Mouse (Mus musculus): ENCODE results near the gene Snapc3. TPM values are rescaled to one million over a fixed set of nuclear protein-coding genes. Genes with fewer than 3 reads are reported as not detected.
"Not testable (repeated sequence)": the region's sequence is repeated elsewhere in the genome, so short reads cannot be mapped to it uniquely, and the experiment has no call there.

Snapc3 gene
- total and polyA plus RNA-seq, 2 experiments from 2014 or later, result 42.3 to 56.6 TPM

- ATAC-seq, result no peak
- no peak for DNase-seq
- H3K4me2 ChIP-seq (ENCODE audit: low read depth), result no peak overlapping the region
- H3K9ac ChIP-seq, result no peak overlapping the region
- no peak overlapping the region for H3K27ac ChIP-seq (ENCODE audit: low read depth, low read length)
- 67% methylated on average over 2 of the region's 2 CpGs for WGBS
- H3K4me3 ChIP-seq (ENCODE audit: low read depth, low read length), result no peak overlapping the region
- H3K27me3 ChIP-seq (ENCODE audit: insufficient read depth, low read length), result no peaks in the 10 kb centered on the region
- no peaks in the 10 kb centered on the region for H3K36me3 ChIP-seq (ENCODE audit: insufficient read depth)
- H3K9me3 ChIP-seq (ENCODE audit: low read length), result no peaks in the 10 kb centered on the region
- TF ChIP-seq CTCF (IDR thresholded peaks at IDR 0.05; ENCODE audit: low read depth), result no peak
- H3K4me1 ChIP-seq (ENCODE audit: insufficient read depth), result no peaks in the 10 kb centered on the region
These were observed 95.1 kb downstream of the Snapc3 start for GRCm38 (mm10) chr4:83512644-83513043.

- WGBS, result 89% methylated on average over 1 of the region's 1 CpGs
- TF ChIP-seq CTCF (IDR thresholded peaks at IDR 0.05; ENCODE audit: low read depth), result no peak
- H3K4me1 ChIP-seq (ENCODE audit: insufficient read depth), result no peaks in the 10 kb centered on the region
- H3K4me2 ChIP-seq (ENCODE audit: low read depth), result no peak overlapping the region
- H3K9ac ChIP-seq, result no peak overlapping the region
- ATAC-seq (no peak), DNase-seq (no peak)
- H3K36me3 ChIP-seq (ENCODE audit: insufficient read depth), result no peaks in the 10 kb centered on the region
- H3K4me3 ChIP-seq (ENCODE audit: low read depth, low read length), result no peak overlapping the region
- H3K27ac ChIP-seq (ENCODE audit: low read depth, low read length), result no peak overlapping the region
- H3K27me3 ChIP-seq (ENCODE audit: insufficient read depth, low read length), result no peaks in the 10 kb centered on the region
- H3K9me3 ChIP-seq (ENCODE audit: low read length), result no peaks in the 10 kb centered on the region
These were observed 96.7 kb downstream of the Snapc3 start for GRCm38 (mm10) chr4:83514183-83514582.

- no peak overlapping the region for H3K4me3 ChIP-seq (ENCODE audit: low read depth, low read length)
- DNase-seq (peak; percentile 31), ATAC-seq (peak; percentile 32; the same call in 1 of the 2 replicates)
- no peak overlapping the region for H3K27ac ChIP-seq (ENCODE audit: low read depth, low read length)
- H3K9me3 ChIP-seq (ENCODE audit: low read length), result no peaks in the 10 kb centered on the region
- H3K9ac ChIP-seq, result no peak overlapping the region
- H3K27me3 ChIP-seq (ENCODE audit: insufficient read depth, low read length), result no peaks in the 10 kb centered on the region
- H3K36me3 ChIP-seq (ENCODE audit: insufficient read depth), result no peaks in the 10 kb centered on the region
- TF ChIP-seq CTCF (IDR thresholded peaks at IDR 0.05; ENCODE audit: low read depth), result peak; percentile 68
- 85% methylated on average over 10 of the region's 10 CpGs for WGBS
- no peak overlapping the region for H3K4me2 ChIP-seq (ENCODE audit: low read depth)
- H3K4me1 ChIP-seq (ENCODE audit: insufficient read depth), result no peaks in the 10 kb centered on the region
These were observed 97.6 kb downstream of the Snapc3 start for GRCm38 (mm10) chr4:83514976-83515669.

- not testable (repeated sequence) for H3K27ac ChIP-seq (ENCODE audit: low read depth, low read length); DNase-seq; H3K36me3 ChIP-seq (ENCODE audit: insufficient read depth); H3K4me1 ChIP-seq (ENCODE audit: insufficient read depth); H3K27me3 ChIP-seq (ENCODE audit: insufficient read depth, low read length); H3K9me3 ChIP-seq (ENCODE audit: low read length); H3K9ac ChIP-seq; H3K4me2 ChIP-seq (ENCODE audit: low read depth); ATAC-seq; H3K4me3 ChIP-seq (ENCODE audit: low read depth, low read length)
- 98% methylated on average over 5 of the region's 6 CpGs for WGBS
These were observed 98.6 kb downstream of the Snapc3 start for GRCm38 (mm10) chr4:83516144-83516543.

Other genes with a start within 250 kb of the Snapc3 start
- 9.4 and 20.3 TPM in 2 replicates for gene Ttc39b, start 93.5 kb upstream of the Snapc3 start, total RNA-seq (2014; rRNA removed)
- 4.6 and 5.1 TPM in 2 replicates for gene Ttc39b, start 93.5 kb upstream of the Snapc3 start, polyA plus RNA-seq (2015; fragmentation: Nextera tagmentation; extraction: Ambion mirVana)
- gene Psip1, start 68.7 kb downstream of the Snapc3 start, total RNA-seq (2014; rRNA removed), result 248 and 298 TPM in 2 replicates
- 284 and 309 TPM in 2 replicates for gene Psip1, start 68.7 kb downstream of the Snapc3 start, polyA plus RNA-seq (2015; fragmentation: Nextera tagmentation; extraction: Ambion mirVana)
- 3.9 and 4.6 TPM in 2 replicates for gene Ccdc171, start 107.8 kb downstream of the Snapc3 start, total RNA-seq (2014; rRNA removed)
- gene Ccdc171, start 107.8 kb downstream of the Snapc3 start, polyA plus RNA-seq (2015; fragmentation: Nextera tagmentation; extraction: Ambion mirVana), result 1.5 and 2.9 TPM in 2 replicates